Mouse (Mus musculus) hindlimb bud, embryonic 11.5 days (tissue): ENCODE measurements around the gene Lyar.

Source experiments
- DNase-seq: peaks from one replicate; pipeline ENCODE4 v3.0.0-alpha.2; 2012; ENCODE audit warnings: low read depth, low spot score; ENCODE audit errors: extremely low spot score

Lyar gene

DNA sequence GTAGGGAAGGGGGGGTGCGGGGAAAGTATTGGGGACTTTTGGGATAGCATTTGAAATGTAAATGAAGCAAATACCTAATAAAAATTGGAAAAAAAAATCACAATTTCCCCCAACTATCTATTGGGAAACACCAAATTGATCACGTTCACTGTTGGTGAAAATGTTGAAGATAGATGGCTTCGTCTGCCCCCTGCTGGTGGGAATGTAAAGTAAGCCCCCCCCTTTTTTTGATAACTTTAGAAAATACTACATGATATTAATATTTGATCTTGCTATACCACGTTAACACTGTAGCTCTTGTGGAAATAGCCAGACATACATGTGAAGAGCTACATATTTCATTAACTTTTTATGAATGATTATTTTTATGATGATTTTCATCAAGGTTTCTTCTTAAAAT, 34.9 kb downstream of the Lyar start:
- DNase-seq = no peak

DNA sequence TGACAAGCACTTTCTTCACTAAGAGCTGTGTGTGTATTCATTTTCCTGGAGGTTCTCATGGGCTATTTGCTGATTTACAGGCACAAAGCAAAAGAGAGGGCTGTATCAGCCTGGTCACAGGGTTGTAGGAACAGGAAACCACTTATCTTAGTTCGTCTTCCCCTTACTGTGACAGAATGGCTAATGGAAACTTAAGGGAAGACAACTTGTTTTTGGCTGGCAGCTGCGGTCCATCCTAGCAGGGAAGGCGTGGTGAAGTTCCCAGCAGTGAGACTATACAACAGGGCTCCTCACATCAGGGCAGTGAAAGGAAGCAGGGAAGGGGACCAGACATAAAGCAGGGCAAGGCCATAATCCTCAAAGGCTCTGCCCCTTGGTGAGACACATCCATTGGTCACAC, 35.4 kb downstream of the Lyar start:
- no peak for DNase-seq

DNA sequence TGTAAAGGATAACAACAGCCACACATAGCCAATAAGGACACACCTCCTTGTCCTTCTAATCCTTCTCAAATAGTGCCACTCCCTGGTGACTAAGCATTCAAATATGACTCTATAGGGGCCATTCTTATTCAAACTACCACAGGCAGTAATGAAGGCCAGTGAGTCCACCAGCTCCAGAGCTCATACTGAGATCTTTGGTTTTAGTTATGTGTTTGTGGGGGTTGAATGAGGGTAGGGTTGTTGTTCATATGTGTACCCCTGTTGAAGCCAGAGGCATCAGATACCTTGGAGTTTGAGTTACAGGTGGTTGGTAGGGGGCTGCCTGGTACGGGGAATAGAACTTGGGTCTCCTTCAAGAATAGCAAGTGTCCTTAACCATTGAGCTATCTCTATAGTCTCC, 36.3 kb downstream of the Lyar start:
- DNase-seq = no peak

DNA sequence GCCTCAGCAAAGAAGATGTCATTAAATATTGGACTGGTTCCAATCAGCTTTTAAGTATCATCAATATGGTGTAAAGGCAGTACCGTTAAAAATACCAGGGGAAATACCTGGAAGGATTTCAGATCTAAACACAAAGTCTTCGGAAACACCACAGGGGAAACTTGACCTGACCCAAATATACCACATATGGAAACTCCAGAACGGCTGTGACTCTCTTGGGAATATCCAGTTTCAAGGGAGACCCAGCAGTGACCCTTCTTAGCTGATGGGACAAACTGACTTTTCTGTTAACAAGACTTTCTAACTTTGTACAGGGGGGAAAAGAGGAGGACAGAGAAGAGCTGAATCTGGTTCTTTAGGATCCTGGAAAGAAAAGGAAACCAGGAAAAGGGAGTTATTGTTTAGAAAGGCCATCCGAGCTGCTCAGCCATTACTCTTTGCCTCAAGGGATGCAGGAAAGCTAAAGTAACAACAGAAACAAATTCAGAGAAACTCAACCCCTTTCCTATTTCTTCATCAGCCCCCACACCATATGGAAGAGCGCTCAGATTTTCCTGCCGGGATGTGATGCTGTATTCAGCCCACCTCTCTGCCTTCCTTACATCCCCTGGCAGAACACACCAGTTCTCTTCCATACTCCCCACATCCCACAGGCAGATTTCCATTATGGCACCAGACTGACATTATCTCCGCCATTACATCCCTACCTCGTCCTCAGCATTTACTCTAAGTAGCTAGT, 37.9 kb downstream of the Lyar start:
- no peak for DNase-seq

DNA sequence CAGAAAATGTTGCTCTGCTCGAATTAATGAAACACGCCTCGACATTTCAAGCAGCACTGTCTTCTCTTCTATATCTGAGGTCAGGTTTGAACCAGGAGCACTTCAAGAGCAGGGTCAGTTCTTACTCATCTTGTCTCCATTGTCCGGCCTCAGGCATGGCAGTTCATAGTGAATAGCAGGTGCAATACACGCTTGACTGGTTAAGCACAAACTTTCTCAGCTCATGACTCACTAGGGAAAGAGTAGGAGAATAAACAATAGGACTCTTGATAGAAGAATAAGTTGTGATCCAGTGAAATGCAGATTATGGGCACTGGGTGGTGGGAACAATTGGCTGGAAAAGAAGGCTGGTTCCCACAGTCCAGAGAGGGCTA, 38.5 kb downstream of the Lyar start:
- DNase-seq = no peak

DNA sequence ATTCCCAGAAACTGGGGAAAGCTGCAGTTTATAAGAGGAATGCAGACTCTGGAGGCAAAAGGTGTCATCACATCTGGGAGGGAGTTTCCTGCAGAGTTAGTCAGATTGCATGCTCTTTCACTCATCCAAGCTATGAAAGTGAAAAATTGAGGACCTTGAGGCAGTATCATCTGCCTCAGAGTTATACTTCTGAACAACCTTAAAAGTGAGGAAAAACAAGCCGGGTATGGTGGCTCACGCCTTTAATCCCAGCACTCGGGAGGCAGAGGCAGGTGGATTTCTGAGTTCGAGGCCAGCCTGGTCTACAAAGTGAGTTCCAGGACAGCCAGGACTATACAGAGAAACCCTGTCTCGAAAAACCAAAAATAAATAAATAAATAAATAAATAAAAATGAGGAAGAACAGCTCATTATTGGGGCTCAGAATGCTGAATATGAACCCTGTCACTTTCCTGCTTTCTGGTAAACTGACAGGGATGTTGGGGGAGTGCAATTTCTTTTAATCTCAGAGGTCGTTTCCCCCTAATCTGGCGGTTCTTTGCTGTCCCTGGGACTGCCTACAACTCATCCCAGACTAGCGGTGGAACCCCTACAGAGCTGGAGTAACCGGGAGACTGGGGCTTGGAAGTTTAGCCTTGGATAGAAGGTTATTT, 39.3 kb downstream of the Lyar start:
- DNase-seq = no peak

DNA sequence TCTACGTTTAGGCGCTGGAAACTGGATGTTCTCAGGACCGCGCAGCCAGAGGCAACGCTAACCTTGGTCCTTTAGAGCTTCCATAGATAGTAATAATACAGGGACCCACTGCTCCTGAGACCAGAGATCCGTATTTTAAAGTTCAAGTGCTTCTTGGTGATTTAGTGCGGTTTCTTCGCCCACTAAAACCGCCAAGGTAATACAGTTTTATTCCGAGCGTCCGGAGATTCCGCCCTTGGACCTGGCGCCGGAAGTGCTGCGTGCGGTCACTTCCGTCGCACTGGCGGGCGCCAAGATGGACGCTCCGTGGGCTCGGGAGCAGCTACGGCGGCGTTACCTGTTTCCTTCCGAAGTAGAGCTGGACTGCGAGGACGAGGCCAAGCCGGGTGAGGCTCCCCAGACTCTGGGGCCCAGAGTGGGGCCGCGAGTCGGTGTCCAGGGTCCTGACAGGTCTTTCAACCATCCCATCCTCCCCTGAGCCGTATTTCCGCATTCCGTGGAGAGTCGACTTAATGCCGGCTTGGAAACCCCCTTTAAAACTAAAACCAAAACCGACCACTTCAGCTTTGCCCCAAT, 39.9 kb downstream of the Lyar start, which contains the start of gene Tmem128:
TSS of gene Tmem128 (plus strand) at position 79 of the 576 bp plus-strand sequence.
- DNase-seq = no peak

DNA sequence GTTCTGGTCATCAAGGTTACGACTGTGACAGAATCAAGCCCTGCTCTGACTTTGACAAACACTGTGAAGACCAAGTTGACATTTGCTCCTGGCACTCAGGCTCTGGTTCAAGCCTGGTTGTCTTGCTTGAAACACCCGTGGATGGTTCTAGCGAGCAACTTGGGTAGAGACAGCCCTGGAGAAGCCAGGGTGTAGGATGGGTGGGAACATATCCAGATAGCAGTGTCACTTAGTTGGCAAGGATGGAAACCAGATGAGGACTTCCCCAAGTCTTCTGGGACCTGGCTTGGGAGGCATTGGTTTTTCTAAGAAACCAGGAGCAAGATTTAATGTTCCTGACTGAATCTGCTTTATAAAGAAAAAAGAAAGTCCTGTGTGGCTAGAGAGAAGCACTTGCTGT, 50.7 kb downstream of the Lyar start:
- DNase-seq = no peak

DNA sequence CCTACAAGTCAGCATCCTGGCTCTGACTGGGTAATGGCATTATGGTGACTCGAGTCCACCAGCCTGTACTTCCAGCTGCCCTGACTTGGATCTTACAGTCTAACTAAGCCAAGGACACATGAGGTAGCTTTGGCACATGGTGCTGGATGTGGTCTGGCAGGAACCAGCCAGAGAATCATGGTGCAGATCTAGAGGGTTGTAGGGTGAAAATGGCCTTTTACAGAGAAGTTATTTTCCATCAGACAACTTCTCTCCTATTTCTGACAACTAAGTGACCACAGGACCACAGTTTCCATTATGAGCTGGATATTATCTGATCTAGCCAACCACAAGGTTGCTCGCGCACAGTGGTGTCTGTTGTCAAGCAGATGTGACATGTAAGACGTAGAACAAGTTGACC, 53.6 kb downstream of the Lyar start:
- DNase-seq = no peak

DNA sequence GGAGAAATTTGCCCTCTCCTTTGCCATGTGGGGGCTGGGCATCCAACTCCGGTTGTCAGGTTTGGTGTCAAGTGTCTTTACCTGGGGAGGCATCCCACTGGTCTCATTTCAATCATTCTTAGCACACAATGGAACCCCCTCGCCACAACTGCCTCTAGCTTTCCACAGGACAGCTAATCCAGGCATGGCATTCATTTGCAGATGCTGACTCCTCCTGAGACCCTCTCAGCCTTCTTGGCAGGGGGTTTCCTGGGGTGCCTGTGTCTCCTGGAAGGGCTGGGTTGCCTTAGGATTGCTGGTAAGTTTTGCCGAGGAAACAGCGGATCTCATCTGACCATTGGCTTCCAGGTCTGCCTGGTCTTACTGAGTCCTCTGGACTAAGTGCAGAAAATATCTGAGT, 55.5 kb downstream of the Lyar start, which contains the start of gene Otop1:
TSS of gene Otop1 (plus strand) at position 202 of the 400 bp plus-strand sequence.
- no peak for DNase-seq

DNA sequence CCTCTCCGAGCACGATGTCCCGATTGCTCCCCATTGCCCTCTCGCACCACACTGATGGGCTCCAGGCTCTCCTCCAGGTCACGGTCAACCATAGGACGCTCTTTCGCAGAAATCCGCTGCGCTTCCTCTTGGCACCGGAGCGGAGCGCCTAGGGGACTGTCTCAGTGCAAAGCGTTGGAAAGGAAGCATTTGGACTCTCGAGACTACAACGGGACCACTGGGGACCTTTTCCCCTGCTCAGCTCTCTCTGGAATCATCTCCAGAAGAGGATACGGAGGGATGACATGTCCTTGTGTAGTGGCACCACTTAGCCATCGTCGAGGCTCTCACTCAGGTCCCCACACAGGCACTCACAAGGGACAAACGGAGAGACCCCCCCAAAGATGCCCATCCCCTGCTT, 56.2 kb downstream of the Lyar start:
- no peak for DNase-seq

DNA sequence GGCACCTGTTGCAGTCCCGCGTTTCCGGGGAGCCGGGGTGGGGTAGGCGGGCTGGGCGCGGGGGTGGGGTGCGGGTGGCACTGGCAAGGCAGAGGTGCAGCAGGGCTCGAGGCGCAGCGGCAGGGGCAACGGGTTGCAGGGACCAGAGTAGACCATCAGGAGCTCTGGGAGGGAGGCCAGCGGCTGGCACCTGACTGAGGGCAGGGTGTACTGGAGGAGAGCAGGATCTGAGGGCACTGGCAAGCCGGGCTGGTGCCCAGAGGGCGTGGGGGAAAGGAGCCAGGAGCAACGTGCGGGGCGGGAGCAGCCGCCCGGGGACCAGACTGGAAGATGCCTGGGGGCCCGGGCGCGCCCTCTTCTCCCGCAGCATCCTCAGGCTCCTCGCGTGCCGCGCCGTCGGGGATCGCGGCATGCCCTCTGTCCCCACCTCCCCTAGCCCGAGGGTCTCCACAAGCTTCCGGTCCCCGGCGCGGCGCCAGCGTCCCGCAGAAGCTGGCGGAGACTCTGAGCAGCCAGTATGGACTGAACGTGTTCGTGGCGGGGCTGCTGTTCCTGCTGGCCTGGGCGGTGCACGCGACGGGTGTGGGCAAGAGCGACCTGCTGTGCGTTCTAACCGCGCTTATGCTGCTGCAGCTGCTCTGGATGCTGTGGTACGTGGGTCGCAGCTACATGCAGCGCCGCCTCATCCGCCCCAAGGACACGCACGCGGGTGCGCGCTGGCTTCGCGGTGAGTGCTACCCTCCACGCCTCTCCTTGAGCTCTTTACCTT, 57.0 kb downstream of the Lyar start:
- DNase-seq = no peak

DNA sequence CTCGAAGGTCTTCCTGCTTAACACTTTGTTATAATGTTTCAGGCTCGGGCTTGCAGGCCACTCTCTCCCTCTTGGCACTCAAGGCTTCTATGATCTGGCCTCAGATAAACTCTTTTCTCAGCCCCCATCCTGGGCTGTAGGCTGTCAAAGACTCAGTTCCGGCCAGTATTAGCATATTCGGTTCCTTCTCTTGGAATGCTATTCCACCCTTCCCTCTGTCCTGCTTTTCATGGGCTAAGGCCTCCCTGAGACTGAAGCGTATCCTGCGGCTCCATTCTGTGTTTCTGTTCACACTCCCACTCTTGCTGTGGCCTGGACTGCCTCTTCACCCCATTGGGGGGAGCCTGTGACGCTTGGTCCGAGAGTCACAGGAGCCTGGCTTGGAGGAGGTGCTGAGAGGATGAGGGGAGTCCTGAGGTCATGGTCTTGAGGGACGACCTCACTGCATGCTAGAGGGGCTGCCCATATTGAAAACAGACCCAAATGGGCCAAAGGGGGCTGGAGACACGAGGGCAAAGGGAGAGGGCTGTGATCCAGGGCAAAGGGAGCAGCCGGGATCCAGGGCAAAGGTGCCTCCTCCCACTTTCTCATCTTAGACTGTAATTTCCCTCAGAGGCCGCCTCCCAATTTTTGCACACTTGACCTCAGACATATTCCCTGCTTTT, 57.8 kb downstream of the Lyar start:
- no peak for DNase-seq

DNA sequence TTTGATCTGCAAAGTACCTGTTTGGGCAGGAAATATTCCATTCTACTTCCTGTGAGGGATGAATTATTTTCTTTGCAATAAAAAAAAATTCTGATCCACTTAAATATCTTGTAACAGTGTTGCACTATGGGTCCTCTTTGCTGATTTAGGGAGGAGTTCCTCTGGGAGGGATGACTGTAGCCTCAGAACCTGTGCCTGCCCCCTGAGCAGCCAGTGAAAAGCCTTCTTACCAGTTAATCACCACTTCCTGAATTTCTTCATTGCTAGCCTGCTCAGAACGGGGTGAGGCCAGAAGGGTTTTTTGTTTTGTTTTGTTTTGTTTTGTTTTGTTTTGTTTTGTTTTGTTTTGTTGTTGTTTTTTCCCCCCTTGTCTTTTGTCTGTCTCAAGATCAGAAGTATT, 59.8 kb downstream of the Lyar start:
- no peak for DNase-seq
